Mouse (Mus musculus) lung, adult 18-20 months (tissue): ENCODE measurements around the gene Wbp1l.
"Not testable (repeated sequence)": the region's sequence is repeated elsewhere in the genome, so short reads cannot be mapped to it uniquely, and the experiment has no call there.

ENCODE experiments used
- DNase-seq, 2 experiments: peaks; one replicate each; pipeline ENCODE4 v3.0.0; 2022; ENCODE audit warnings: mixed read lengths in 2 of 2

The Wbp1l gene

DNA sequence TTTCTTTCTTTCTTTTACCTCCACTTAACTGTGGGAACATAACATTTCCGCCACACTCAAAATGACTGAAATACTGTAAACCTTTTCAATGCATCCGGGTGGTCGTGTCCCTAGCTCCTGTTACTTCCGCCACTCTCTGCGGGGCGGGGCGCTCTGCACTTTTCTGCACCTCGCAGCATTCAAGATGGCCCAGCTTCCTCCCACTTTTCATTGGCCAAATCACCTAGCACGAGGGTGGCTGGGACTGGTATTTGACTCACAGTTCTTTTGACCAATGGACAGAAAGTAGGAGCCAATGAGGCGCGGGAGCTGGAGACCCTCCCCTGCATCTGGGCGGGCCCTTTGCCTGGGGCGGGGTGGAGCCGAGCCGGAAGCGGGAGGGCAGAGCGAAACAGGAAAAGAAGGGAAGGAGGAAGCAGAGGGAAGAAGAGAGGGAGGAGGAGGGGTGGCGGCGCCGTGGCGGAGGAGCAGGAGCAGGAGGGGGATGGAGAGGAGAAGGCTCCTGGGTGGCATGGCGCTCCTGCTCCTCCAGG, at the start of gene Wbp1l:
Gene Wbp1l, plus strand, starts transcription at position 365 of the 533 bp plus-strand sequence.
- peak; percentile 99 for DNase-seq

DNA sequence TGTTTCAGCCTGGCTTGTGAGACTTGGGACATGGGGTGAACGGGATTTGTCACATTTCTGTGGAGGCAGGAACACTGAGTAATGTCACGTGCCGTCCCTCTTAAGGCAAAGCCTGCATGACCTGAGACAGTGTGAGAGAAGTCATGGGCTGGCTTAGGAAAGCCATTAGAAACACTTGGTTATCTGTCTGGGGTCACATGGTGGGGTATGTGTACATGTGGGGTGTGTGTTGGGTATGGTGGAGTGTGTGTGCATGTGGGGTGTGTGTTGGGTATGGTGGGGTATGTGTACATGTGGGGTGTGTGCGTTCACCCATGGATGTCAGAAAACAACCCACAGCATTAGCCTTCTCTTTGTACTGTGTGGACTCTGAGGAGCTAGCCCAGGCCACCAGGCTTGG, 48.5 kb upstream of the Wbp1l start:
- no peak for DNase-seq

DNA sequence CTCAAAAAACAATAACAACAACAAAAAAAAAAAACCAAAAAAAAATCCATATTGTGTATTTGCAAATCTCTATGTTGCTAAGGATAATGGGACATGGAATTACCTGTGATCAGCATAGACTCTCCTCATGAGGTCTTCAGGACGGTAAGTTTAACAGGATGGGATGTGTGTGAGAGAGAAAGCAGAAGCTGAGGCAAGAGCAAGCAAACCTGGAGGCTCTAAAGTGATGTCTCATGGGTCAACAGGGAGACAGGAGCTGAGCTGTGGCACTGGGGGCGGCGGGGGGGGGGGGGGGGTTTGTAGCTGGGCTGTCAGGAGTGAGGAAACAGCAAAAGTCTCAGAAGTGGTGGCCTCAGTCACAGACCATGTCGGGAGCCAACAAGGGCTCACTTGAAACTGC, 46.4 kb upstream of the Wbp1l start:
- DNase-seq = no peak

DNA sequence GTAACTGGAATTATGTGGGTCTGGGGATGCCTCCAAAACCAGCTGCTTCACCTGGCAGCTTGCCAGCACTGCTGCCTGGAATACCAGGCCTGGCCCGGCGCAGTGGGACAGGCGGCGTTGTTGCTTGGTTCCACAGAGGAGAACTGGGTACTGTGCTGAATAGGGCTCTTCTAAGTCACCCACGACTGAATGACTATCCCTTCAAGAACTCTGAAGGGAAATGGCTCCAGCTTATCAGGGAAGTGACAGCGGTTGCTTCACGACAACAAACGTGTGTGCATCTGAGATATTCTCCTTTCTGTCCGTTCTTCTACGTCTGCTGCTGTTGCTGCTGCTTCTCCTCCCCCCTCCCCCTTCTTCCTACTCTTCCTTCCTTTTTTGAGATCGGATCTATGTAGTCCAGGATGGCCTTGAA, 45.3 kb upstream of the Wbp1l start:
- DNase-seq = no peak

DNA sequence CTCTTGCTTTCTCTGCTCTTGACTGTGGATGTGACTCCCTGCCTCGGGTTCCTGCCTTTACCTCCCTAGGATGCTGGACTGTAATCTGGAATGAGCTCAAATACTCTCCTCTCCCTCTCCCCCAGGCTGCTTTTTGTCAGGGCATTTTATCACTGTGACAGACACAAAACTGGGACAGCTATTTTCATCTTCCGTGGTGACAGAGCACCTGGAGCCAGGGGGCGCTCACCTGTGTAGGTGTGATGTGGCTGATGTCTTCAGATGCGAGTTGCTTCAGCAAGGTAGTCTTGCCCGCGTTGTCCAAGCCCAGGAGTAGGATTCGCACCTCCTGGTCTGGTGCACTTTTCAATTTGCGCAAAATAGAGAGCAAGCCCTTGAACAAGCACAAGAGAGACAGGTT, 40.9 kb upstream of the Wbp1l start:
- no peak for DNase-seq

DNA sequence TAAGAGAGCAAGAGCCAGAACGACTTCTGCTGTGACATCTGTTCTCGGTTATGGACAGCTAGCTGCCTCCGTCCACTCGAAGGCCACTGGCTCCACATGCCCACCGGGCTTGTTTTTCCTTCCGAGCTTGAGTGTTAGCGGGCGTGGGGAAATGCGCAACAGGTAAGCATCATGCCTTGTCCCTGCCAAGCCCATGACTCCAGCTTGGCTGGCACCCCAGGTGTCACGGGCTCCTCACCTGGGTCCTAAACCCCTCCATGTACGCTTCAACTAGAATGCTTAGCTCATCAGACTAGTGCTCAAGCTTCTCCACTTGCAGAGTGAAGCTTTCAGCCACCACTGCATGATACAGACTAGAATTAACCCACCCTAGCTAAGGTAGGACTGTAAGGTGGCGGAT, 40.3 kb upstream of the Wbp1l start:
- DNase-seq = peak; percentile 58 to 76

DNA sequence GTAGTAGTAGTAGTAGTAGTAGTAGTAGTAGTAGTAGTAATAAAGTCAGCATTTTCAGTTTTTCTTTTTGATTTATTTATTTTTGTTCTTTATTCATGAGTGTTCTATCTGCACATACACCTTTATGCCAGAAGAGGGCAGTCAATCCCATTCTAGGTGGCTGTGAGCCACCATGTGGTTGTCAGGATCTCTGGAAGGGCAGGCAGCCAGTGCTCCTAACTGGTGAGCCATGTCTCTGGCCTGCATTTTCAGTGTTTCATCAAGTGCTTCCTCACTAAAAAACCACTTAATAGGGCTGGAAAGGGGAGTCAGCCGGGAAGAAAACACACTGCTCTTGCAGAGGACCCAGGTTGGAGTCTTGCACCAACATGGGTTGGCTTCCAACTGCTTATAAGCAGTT, 36.8 kb upstream of the Wbp1l start:
- DNase-seq = peak; percentile 45 to 71

DNA sequence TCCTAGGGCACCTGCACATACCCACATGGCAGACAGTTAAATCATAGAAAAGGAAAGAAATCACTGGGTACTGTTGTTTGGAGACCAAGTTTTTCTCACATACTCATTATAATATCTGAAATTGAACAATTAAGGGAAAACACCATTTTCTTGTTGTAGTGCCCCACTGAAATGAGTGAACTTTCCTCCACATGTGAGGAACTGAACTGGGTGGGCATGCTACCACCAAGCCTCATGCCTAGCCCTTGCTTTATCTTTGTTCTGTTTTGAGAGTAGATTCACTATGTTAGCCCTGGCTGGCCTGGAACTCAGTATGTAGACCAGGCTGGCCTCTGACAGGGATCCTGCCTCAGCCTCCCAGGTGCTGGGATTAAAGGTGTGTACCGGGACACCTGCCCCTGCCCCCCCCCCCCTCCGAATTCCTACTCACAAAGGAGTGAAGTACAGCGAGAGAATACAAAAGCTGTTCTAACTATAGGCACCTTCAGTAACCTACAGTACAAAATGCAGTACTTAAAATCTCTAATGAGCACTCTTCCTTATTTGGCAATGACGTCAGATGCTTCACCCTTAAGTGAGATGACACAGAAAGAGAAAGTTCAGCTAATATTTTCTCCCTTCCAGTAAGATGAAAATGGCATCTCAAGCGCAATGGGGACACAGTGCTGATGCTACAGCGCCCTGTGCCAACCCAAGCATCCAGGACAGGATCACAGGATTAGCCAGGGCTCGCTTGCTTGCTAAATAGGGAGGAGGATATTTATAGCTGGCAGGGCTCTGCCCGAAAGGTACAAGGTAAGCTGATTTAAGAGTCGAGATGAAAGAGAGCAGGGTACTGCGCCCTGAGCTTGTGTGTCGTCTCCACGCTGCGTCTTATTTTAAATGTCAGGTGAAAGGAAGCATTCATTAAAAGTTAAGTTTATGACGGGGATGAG, 36.0 kb upstream of the Wbp1l start:
- DNase-seq = no peak

DNA sequence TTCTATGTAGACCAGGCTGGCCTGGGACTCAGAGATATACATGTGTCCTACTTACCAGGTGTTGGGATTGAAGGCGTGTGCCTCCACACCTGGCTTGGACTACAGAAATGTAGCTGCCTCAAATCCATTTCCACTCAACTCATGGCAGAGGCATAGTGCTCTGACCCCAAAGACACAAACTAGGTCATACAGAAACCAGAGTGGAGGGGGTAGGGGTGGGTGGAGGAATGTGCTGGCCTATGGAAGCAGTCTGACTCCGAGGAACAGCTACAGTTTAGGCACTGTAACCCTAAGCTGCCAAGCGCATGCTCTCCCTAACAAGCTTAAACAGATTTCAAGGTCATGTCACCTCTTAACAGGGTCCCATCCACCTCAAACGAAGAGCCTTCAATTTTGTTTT, 35.3 kb upstream of the Wbp1l start:
- DNase-seq = no peak

DNA sequence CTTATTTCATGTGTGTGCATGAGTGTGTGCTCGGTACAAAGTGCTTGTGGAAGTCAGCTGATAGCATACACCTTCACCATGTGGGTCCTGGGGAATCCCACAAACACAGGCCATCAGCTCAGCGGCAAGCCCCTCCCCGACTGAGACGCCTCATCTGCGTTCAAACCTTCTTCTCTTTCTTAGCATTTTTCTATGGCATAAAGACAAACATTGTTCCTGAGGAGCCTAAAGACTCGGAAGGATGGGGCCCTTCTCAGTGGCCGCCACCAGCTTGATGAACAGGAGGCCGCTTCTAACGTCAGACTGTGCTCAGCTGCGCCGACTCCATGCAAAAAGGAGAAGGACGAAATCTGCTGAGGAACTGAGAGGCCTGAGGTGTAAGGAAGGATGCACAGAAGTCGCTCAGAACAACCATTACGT, 34.8 kb upstream of the Wbp1l start:
- no peak for DNase-seq

DNA sequence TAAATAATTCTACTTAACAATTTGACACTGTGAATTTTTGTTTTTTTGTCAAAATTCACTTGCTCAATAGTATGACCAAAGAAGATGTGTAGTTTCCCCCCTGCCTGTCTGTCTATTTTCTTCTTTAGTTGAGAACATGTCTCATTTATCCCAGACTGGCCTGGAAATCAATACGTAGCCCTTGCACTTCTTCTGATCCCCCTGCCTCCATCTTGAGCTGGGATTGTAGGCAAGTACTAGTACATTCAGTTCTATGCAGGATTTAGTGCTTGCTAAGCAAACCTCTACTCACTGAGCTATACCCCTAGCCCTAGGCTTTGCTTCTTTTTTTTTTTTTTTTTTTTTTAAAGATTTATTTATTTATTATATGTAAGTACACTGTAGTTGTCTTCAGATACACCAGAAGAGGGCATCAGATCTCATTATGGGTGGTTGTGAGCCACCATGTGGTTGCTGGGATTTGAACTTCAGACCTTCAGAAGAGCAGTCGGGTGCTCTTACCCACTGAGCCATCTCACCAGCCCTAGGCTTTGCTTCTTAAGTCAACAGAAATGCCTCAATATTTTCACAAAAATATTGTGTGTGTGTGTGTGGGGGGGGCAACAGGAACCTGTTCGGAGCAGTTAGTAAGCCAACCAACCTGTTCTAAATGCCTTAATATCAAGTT, 27.5 kb upstream of the Wbp1l start:
- not testable (repeated sequence) for DNase-seq

DNA sequence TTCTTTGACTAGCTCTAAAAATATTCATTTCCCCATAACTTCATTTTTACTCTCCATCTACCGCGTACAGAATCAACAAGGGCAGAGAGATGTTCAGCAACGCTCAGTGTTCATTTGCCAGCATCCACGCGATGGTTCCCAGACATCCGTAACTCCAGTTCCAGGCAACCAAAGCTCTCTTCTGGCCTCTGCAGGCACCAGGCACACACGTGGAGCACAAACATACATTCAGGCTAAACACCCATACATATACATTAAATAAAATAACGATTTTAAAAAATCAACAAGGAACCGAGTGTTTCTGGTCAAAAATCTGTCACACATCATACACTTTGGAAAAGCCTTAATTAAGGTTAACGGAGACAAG, 27.0 kb upstream of the Wbp1l start:
- no peak for DNase-seq

DNA sequence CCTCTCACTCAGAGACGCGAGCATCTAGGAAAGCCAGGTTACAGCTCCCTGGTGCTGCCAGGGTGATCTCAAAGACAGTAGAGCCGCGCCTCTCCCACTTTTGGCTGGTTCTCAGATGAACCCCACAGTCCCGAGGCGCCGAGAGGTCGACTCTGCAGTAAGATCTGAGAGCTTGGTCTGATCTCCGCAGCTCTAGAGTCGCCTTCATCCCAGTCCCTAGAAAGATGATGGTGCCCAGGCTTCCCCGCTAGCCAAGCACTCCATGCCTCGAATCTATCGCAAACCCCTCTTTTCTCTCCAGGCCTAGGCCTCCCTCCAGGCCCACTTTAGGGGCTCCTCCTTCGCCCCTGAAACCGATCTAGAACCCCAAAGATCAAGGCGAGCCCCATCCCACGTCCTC, 26.3 kb upstream of the Wbp1l start:
- DNase-seq = no peak

DNA sequence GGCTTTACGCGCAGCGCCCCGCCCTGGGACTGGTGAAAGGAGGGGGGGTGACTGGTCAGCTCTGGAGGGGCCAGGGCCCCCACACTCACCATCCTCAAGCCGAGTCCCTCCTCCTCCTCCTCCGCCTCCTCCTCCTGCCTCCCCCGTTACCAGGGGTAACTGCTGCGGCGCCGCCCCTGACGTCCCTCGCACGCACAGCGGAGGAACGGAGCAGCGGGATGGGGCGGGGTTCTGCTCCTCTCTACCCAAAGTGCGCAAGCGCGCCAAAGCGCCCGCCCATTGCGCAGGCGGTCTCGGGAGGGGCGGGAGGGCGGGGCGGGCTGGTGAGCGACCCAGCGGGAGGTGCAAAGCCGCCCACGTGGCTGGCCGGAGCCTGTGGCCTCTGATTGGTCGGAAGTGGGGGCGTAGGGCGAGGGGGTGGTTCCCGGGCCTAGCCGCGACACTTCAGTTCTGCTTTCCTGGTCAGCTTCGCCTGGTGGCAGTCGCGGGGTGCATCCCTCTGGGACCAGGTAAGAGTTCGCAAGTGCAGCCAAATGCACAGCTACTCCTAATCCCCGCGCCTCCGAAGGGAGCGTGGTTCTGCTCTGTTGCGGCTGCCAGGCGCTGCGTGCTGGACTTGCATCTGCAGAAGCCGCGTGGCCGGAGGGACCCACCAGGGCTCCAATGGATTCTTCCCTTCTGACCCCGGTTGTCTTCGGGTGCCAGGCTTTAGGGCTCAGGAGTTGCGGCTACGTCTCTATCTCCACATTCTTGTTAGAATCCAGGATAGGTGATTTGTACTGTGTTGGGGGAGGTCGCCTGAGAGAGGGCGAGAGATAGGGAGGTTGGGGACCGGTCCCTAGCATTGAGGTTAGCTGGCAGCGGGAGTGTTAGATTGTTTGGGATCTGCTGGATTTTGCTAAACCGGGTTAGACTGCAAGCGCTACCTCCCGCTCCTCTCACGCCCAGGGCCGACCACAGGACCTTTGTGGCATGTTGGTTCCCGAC, 25.6 kb upstream of the Wbp1l start, which contains the start of the genes Arl3 and Sfxn2:
Gene Arl3, minus strand, starts transcription at position 248 of the 987 bp plus-strand sequence.
Gene Sfxn2, plus strand, starts transcription at position 415 of the 987 bp plus-strand sequence.
- DNase-seq = peak; percentile 97 to 98

DNA sequence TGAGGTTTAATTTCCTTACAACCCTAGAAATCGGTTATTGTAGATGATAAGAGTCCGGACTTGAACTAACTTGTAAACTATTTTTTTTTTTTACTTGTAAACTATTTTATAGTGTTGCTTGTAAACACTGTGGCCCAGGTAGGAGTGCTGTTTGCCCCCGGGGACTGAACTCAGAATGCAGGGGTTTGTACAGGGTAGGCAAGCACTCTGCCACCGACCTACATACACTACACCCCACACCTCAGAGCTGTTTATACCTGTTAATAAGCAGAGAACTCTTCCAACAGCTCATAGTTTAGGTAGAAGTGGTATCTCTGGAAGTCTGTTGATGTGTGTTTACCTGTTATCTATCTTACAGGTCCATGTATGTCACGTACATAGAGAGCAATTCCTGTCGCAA, 24.9 kb upstream of the Wbp1l start:
- no peak for DNase-seq

DNA sequence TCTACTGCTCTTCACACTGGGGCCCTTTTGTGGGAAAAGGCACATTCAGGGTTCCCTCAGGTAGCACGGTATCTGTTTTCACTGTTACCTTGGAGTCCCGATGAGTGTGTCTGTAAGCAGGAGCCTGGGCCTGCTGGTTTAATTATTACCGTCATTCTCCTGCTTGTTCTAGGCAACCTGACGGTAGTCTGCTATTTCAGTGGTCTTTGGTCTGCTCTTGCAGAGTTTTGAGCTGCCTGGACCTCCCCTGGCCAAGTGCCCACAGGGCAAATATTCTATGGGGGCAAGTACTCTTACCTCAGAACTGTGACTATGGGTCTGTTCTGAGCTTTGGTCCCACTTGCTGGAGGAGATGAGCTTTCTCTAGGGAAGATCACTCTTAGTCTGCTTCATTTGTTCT, 23.7 kb upstream of the Wbp1l start:
- DNase-seq = no peak

DNA sequence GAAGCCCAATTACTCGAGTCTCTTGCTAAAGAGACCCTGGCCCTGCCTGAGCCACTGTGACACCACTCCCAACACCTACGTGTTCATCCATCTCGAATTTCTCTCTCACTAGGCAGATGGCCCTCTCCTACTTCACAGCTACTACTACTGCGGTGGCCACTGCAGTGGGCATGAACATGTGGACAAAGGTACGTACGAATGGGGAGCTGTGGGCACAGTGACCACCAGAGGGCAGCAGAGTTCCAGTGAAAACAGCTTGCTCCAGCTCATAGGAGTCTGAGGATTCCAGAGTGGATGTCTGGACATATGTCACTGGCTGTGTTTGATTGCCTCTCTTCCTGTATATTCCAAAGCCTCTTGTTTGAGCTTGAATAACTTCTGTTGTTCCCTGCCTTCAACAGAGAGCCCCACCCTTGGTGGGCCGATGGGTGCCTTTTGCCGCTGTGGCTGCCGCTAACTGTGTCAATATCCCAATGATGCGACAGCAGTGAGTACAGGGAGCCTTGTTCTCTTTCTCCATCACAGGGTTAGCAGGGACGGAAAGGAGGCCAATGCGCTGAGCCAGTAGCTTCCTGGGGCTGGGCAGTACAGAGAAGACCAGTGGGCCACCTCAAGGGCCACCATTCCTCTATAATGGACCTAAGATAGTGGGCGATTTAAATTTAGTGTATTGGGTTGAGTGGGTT, 10.9 kb upstream of the Wbp1l start:
- peak; percentile 81 to 84 for DNase-seq

DNA sequence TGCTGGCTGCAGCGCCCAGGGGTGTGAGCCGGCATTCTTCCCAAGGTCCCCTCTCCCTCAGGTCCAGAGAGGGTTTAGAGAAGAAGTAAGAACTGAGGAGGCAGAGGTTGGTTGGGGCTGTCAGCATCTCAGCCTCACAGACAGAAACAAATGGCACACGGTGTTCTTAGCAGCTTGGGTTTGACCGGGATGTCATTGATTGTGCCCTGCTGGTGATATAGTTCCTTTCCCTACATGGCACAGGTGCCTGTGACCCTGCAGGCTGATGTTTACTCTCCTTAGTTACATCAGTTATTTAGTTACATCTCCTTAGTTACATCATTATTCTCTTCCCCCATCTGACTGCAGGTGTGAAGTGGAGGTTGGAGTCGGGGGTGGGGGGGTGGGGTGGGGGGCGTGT, 7.3 kb upstream of the Wbp1l start:
- DNase-seq = no peak

DNA sequence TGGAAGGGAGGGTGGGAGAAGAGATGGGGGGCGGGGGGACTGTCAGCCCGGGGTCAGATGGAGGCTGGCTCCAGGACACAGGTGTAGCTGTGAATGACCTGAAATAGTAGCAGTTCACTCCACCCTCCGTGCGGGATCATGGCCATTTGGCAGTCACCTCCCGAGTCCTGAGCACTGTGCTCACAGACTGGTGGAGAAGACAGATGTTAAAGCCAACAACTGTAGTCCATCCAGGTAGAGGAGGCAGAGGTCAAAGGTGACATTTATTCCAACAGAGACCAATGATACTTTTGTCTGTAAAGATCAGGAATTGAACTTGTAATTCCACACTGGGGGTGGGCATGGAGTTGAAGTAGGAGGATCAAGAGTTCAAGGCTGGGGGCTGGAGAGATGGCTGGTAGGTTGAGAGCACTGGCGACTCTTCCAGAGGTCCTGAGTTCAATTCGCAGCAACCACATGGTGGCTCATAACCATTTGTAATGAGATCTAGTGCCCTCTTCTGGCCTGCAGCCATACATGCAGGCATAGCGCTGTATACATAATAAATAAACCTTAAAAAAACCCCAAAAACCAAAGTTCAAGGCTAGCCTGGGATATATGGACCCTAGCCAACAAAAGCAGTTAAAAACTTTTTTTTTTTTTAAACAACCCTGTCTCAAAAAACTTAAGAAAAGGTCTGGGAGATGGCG, 6.0 kb upstream of the Wbp1l start:
- no peak for DNase-seq

DNA sequence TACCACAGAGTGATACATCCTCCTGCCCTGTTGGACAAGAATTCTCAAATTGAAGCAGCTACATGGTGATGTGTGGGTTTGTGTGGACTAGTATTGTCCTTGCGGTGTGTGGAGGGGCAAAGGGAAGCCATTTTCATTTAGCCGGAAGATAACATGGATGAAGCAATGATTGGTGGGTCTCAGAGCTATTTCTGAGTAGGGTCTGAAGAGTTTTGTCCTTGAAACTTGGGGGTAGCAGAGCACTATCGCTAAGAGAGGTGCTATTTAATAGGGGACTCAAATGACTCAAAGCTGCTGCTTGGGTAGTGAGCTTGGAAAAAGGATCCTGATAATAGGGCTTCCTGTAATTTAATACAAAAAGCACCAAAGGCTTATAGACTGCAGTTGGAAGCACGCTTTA, 697 bp upstream of the Wbp1l start:
- no peak for DNase-seq
